Mouse (Mus musculus) cortical plate, adult 2 months (tissue): ENCODE results near the gene Parp12. TPM values are rescaled to one million over a fixed set of nuclear protein-coding genes. Genes with fewer than 3 reads are reported as not detected.

Source experiments
- H3K27ac ChIP-seq: fragments of 200-500 bp; 2 replicates; pipeline ENCODE4 v1.5.1; 2012; ENCODE audit warnings: low read length, control low read depth, inconsistent platforms; ENCODE audit not compliant: insufficient read depth
- H3K4me1 ChIP-seq: fragments of 200-500 bp; 2 replicates; pipeline ENCODE4 v1.6.1; 2011; ENCODE audit warnings: low read length; ENCODE audit not compliant: control insufficient read depth, insufficient read depth
- H3K4me3 ChIP-seq: fragments of 200-500 bp; 2 replicates; pipeline ENCODE4 v1.5.1; 2011; ENCODE audit warnings: mild to moderate bottlenecking, low read length, control low read depth; ENCODE audit not compliant: insufficient read depth
- CTCF ChIP-seq: fragments of 200-500 bp; IDR thresholded peaks from 2 replicates; pipeline ENCODE4 v1.5.1; 2011; ENCODE audit warnings: mild to moderate bottlenecking, control low read depth, low read length; ENCODE audit not compliant: insufficient read depth; ENCODE audit errors: extremely low read depth
- POLR2A ChIP-seq: fragments of 200-500 bp; IDR thresholded peaks from 2 replicates; pipeline ENCODE4 v1.6.1; 2011; ENCODE audit warnings: mild to moderate bottlenecking, low read length, control low read depth; ENCODE audit not compliant: insufficient read depth; ENCODE audit errors: extremely low read depth
- polyA plus RNA-seq: library from polyadenylated mRNA; depleted of rRNA; stranded (reverse); fragments of >200 nt; gene quantifications from 2 replicates; pipeline ENCODE4 v1.2.3, GENCODE M21; 2012

The Parp12 gene
- polyA plus RNA-seq, 1 experiment, result 17.1 TPM

GRCm38 (mm10) chr6:39059547-39060497, 58.3 kb downstream of the Parp12 start:
- TF ChIP-seq CTCF (no peak), POLR2A (no peak)
- Histone ChIP-seq H3K4me3 (no peak overlapping the region), H3K4me1 (peaks cover 5% of the 10 kb centered on the region), H3K27ac (no peak overlapping the region)

GRCm38 (mm10) chr6:39058936-39059335, 59.2 kb downstream of the Parp12 start:
- Histone ChIP-seq H3K4me1 (peaks cover 5% of the 10 kb centered on the region), H3K27ac (no peak overlapping the region), H3K4me3 (no peak overlapping the region)
- TF ChIP-seq POLR2A, result no peak
- TF ChIP-seq CTCF, result no peak

GRCm38 (mm10) chr6:39058389-39058788, 59.8 kb downstream of the Parp12 start:
- H3K27ac ChIP-seq, result no peak overlapping the region
- H3K4me3 ChIP-seq, result no peak overlapping the region
- peaks cover 9% of the 10 kb centered on the region for H3K4me1 ChIP-seq
- TF ChIP-seq POLR2A (no peak), CTCF (no peak)

- Histone ChIP-seq H3K4me3 (no peak overlapping the region), H3K27ac (no peak overlapping the region), H3K4me1 (peaks cover 11% of the 10 kb centered on the region)
- TF ChIP-seq POLR2A (no peak), CTCF (no peak)
These were observed 61.0 kb downstream of the Parp12 start for GRCm38 (mm10) chr6:39057161-39057560.

GRCm38 (mm10) chr6:39055831-39056261, 62.3 kb downstream of the Parp12 start:
- H3K27ac ChIP-seq, result no peak overlapping the region
- peaks cover 11% of the 10 kb centered on the region for H3K4me1 ChIP-seq
- no peak for TF ChIP-seq POLR2A
- no peak for TF ChIP-seq CTCF
- no peak overlapping the region for H3K4me3 ChIP-seq

GRCm38 (mm10) chr6:39054878-39055508, 63.2 kb downstream of the Parp12 start:
- TF ChIP-seq CTCF, result no peak
- no peak for TF ChIP-seq POLR2A
- no peak overlapping the region for H3K4me3 ChIP-seq
- H3K27ac ChIP-seq, result no peak overlapping the region
- peaks cover 11% of the 10 kb centered on the region for H3K4me1 ChIP-seq

GRCm38 (mm10) chr6:39054206-39054864, 63.8 kb downstream of the Parp12 start:
- Histone ChIP-seq H3K27ac (no peak overlapping the region), H3K4me1 (peaks cover 11% of the 10 kb centered on the region), H3K4me3 (no peak overlapping the region)
- TF ChIP-seq POLR2A (no peak), CTCF (no peak)

GRCm38 (mm10) chr6:39052636-39053035, 65.5 kb downstream of the Parp12 start:
- TF ChIP-seq CTCF (no peak), POLR2A (no peak)
- Histone ChIP-seq H3K27ac (no peak overlapping the region; the same call in 1 of the 2 replicates), H3K4me3 (no peak overlapping the region), H3K4me1 (peaks cover 11% of the 10 kb centered on the region)

- no peak for TF ChIP-seq CTCF
- TF ChIP-seq POLR2A, result no peak
- no peak overlapping the region for H3K4me3 ChIP-seq
- peaks cover 11% of the 10 kb centered on the region for H3K4me1 ChIP-seq
- peak overlapping the region; percentile 15; the same call in 1 of the 2 replicates for H3K27ac ChIP-seq
These were observed 66.2 kb downstream of the Parp12 start for GRCm38 (mm10) chr6:39051799-39052556.
